Mouse (Mus musculus) embryonic fibroblast, embryonic 13.5 days (primary cell): Measurements from ENCODE around the gene Vwf. TPM values are rescaled to one million over a fixed set of nuclear protein-coding genes. Genes with fewer than 3 reads are reported as not detected.

Source experiments
- H3K27ac ChIP-seq: 2 replicates; pipeline ENCODE4 v1.5.1; 2012; ENCODE audit warnings: low read length, control low read depth, inconsistent platforms; ENCODE audit not compliant: insufficient read depth
- H3K4me1 ChIP-seq: 2 replicates; pipeline ENCODE4 v1.6.1; 2011; ENCODE audit warnings: low read length; ENCODE audit not compliant: control insufficient read depth, insufficient read depth
- H3K4me3 ChIP-seq: 2 replicates; pipeline ENCODE4 v1.5.1; 2011; ENCODE audit warnings: mild to moderate bottlenecking, control low read depth, low read length; ENCODE audit not compliant: insufficient read depth
- CTCF ChIP-seq: IDR thresholded peaks from 2 replicates; pipeline ENCODE4 v1.5.1; 2011; ENCODE audit warnings: mild to moderate bottlenecking, control low read depth, low read length, moderate library complexity, borderline replicate concordance; ENCODE audit not compliant: insufficient read depth
- POLR2A ChIP-seq: IDR thresholded peaks from 2 replicates; pipeline ENCODE4 v1.6.1; 2011; ENCODE audit warnings: low read depth, mild to moderate bottlenecking, control low read depth, low read length, moderate library complexity
- polyA plus RNA-seq: library from polyadenylated mRNA; stranded (reverse); fragments of >200 nt; gene quantifications from 2 replicates; pipeline ENCODE4 v1.2.4, GENCODE M21; 2011; ENCODE audit warnings: low read depth; ENCODE audit not compliant: missing spikeins, insufficient read length

Gene Vwf
- polyA plus RNA-seq, 1 experiment, result not detected

GRCm38 (mm10) chr6:125578647-125579011 is 32.1 kb downstream of the Vwf start:
- Histone ChIP-seq H3K27ac (no peak overlapping the region), H3K4me1 (peaks cover 4% of the 10 kb centered on the region; the same call in 1 of the 2 replicates)

GRCm38 (mm10) chr6:125579864-125580263 is 33.3 kb downstream of the Vwf start:
- Histone ChIP-seq H3K27ac (no peak overlapping the region), H3K4me1 (peaks cover 4% of the 10 kb centered on the region; the same call in 1 of the 2 replicates), H3K4me3 (no peak overlapping the region)
- no peak for TF ChIP-seq POLR2A
- no peak for TF ChIP-seq CTCF

More at GRCm38 (mm10) chr6:125578647-125579011, 32.1 kb downstream of the Vwf start:
- TF ChIP-seq POLR2A (no peak), CTCF (no peak)
- no peak overlapping the region for H3K4me3 ChIP-seq

GRCm38 (mm10) chr6:125583666-125584065 is 37.1 kb downstream of the Vwf start:
- TF ChIP-seq POLR2A, result no peak
- TF ChIP-seq CTCF, result no peak
- Histone ChIP-seq H3K4me3 (no peak overlapping the region), H3K4me1 (0 out of 2 replicates have a peak, but pooled peaks cover 2% of the 10 kb centered on the region), H3K27ac (no peak overlapping the region)

GRCm38 (mm10) chr6:125584266-125584665 is 37.7 kb downstream of the Vwf start:
- TF ChIP-seq CTCF, result no peak
- TF ChIP-seq POLR2A, result no peak
- 0 out of 2 replicates have a peak, but pooled peaks cover 2% of the 10 kb centered on the region for H3K4me1 ChIP-seq
- no peak overlapping the region for H3K27ac ChIP-seq
- H3K4me3 ChIP-seq, result no peak overlapping the region

- no peak overlapping the region for H3K27ac ChIP-seq
- no peak overlapping the region for H3K4me3 ChIP-seq
- TF ChIP-seq POLR2A (no peak), CTCF (no peak)
- H3K4me1 ChIP-seq, result 0 out of 2 replicates have a peak, but pooled peaks cover 2% of the 10 kb centered on the region
Measured at GRCm38 (mm10) chr6:125585579-125585978, 39.0 kb downstream of the Vwf start.

GRCm38 (mm10) chr6:125586042-125586566 is 39.5 kb downstream of the Vwf start:
- Histone ChIP-seq H3K27ac (no peak overlapping the region), H3K4me3 (no peak overlapping the region), H3K4me1 (0 out of 2 replicates have a peak, but pooled peaks cover 2% of the 10 kb centered on the region)
- TF ChIP-seq POLR2A (no peak), CTCF (no peak)

GRCm38 (mm10) chr6:125588241-125588640 is 41.7 kb downstream of the Vwf start:
- no peak overlapping the region for H3K4me3 ChIP-seq
- H3K4me1 ChIP-seq, result 0 out of 2 replicates have a peak, but pooled peaks cover 2% of the 10 kb centered on the region
- no peak for TF ChIP-seq POLR2A
- no peak for TF ChIP-seq CTCF
- H3K27ac ChIP-seq, result no peak overlapping the region

- 0 out of 2 replicates have a peak, but pooled peaks cover 2% of the 10 kb centered on the region for H3K4me1 ChIP-seq
- H3K4me3 ChIP-seq, result no peak overlapping the region
- TF ChIP-seq CTCF (no peak), POLR2A (no peak)
- H3K27ac ChIP-seq, result no peak overlapping the region
Measured at GRCm38 (mm10) chr6:125589075-125589474, 42.5 kb downstream of the Vwf start.

GRCm38 (mm10) chr6:125590056-125590455 is 43.5 kb downstream of the Vwf start:
- Histone ChIP-seq H3K27ac (no peak overlapping the region), H3K4me3 (no peak overlapping the region), H3K4me1 (0 out of 2 replicates have a peak, but pooled peaks cover 2% of the 10 kb centered on the region)
- no peak for TF ChIP-seq CTCF
- no peak for TF ChIP-seq POLR2A

GRCm38 (mm10) chr6:125590471-125590870 is 43.9 kb downstream of the Vwf start:
- 0 out of 2 replicates have a peak, but pooled peaks cover 2% of the 10 kb centered on the region for H3K4me1 ChIP-seq
- no peak overlapping the region for H3K4me3 ChIP-seq
- TF ChIP-seq POLR2A, result no peak
- no peak for TF ChIP-seq CTCF
- no peak overlapping the region for H3K27ac ChIP-seq
